Mouse (Mus musculus) small intestine, adult 2 months (tissue): ENCODE measurements around the gene Jph3.

Experiments
- CTCF ChIP-seq: fragments of 200-500 bp; IDR thresholded peaks from 2 replicates; pipeline ENCODE4 v1.5.1; 2012; ENCODE audit warnings: low read depth, mild to moderate bottlenecking, control low read depth, inconsistent platforms, low read length, moderate library complexity, mixed read lengths; ENCODE audit not compliant: insufficient replicate concordance, insufficient read length; ENCODE audit errors: extremely low read depth
- POLR2A ChIP-seq: fragments of 200-500 bp; IDR thresholded peaks from 2 replicates; pipeline ENCODE4 v1.6.1; 2012; ENCODE audit warnings: low read depth, mild to moderate bottlenecking, control low read depth, inconsistent platforms, low read length, moderate library complexity

- no peak for TF ChIP-seq CTCF
- no peak for TF ChIP-seq POLR2A
These were observed 331 bp downstream of the Jph3 start for GRCm38 (mm10) chr8:121729754-121730153.
